8 mouse cellular contexts compared by ENCODE assay signal in the genomic region with DNA sequence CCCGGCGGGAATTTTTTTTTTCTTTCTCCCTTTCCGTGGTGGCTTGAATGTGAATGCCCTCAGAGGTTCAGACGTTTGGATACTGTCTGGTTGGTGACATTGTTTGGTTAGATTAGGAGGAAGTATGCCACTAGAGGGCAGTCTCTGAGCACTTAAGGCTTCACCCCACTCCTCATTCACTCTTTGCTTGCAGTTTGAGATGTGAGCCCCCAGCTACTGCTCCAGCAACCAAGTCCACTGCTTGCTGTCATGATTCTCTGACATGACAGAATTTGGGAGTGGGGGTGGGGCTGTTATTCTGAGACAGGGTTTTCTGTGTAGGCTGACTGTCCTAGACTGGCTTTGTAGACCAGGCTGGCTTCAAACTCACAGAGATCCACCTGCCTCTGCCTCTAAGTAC. TPM values are rescaled to one million over a fixed set of nuclear protein-coding genes. Genes with fewer than 3 reads are reported as not detected.
DNase-seq lines count a peak whose midpoint lies in the region; ATAC-seq and TF ChIP-seq lines count a peak whose summit lies in the region.

No protein-coding gene starts in this region.

- TF ChIP-seq CTCF in Patski (IDR thresholded peaks at IDR 0.05) = peak; percentile 73

- CTCF ChIA-PET in Patski (lab: Charles Lee) = interaction anchor here (0.9 to 1.3 kb wide), 2 partner anchors 17 to 62 kb away, joined by 3 to 4 read pairs; a partner anchor contains a TSS

- POLR2A ChIA-PET in Patski (lab: Charles Lee) = no interaction called here

- in situ Hi-C loops in Patski (cut with MboI; ENCODE audit: low pct_unique_long_range_greater_than_20kb) = loop anchor here (5.0 kb wide), 1 partner anchor 36 kb away; no protein-coding TSS in a partner anchor

- peak; percentile 39 for DNase-seq in adrenal gland, postnatal 14 days
- no peak for DNase-seq in adrenal gland, adult 2 months
- peak; percentile 76 for DNase-seq in layer of hippocampus, adult 11-12 months (ENCODE audit: low spot score)
- no peak for DNase-seq in layer of hippocampus, postnatal 36 days
- DNase-seq in Patski (ENCODE audit: low read depth, low spot score) = no peak
- peak; percentile 61 for DNase-seq in naive thymus-derived CD4-positive, alpha-beta T cell, adult 2 months (ENCODE audit: low read depth)
- no peak for DNase-seq in cerebellum, adult 8-10 months

- ATAC-seq in Patski = no peak
- peak; percentile 69 for ATAC-seq in inflammation-experienced regulatory T-cells, adult 6 months

- no peaks in the 10 kb centered on the region for H3K27me3 ChIP-seq in Patski

RNA-seq across cellular contexts. Expression of a gene that starts 12.9 kb away (rescaled TPM):
- total RNA-seq in adrenal gland, postnatal 14 days (2021) = 43.4 and 44.0 TPM in 2 replicates
- total RNA-seq in adrenal gland, adult 2 months (2021) = 10 to 100 TPM; 44.4 TPM
- polyA plus RNA-seq in adrenal gland, adult 2 months (2012; rRNA removed) = 119 and 120 TPM in 2 replicates
- 10 to 100 TPM; 27.4 to 30.0 TPM for total RNA-seq in layer of hippocampus, postnatal 36 days (2021)
- polyA plus RNA-seq in Patski (2021) = 57.2 TPM
- polyA plus RNA-seq in inflammation-experienced regulatory T-cells, adult 6 months (2017; shearing (Covaris generic)) = 10 to 100 TPM in 1 of 3 experiments, 1 to 10 TPM in 2; 7.2 to 11.6 (median 8.3) TPM

RNA-seq across cellular contexts. Expression of a gene that starts 17.0 kb away (rescaled TPM):
- total RNA-seq in adrenal gland, postnatal 14 days (2021) = 43.7 and 44.2 TPM in 2 replicates
- 10 to 100 TPM; 36.4 to 44.0 TPM for total RNA-seq in adrenal gland, adult 2 months (2021)
- 36.1 and 46.5 TPM in 2 replicates for polyA plus RNA-seq in adrenal gland, adult 2 months (2012; rRNA removed)
- 10 to 100 TPM; 21.3 to 25.1 TPM for total RNA-seq in layer of hippocampus, postnatal 36 days (2021)
- polyA plus RNA-seq in Patski (2021) = 39.3 TPM
- 1 to 10 TPM; 1.3 to 4.5 (median 3.1) TPM for polyA plus RNA-seq in inflammation-experienced regulatory T-cells, adult 6 months (2017; shearing (Covaris generic))

RNA-seq across cellular contexts. Expression of a gene that starts 32.0 kb away (rescaled TPM):
- not detected in 2 replicates for total RNA-seq in adrenal gland, postnatal 14 days (2021)
- total RNA-seq in adrenal gland, adult 2 months (2021) = 1 to 10 TPM in 1 of 2 experiments, not detected in 1; 9.8 TPM
- polyA plus RNA-seq in adrenal gland, adult 2 months (2012; rRNA removed) = not detected in 2 replicates
- total RNA-seq in layer of hippocampus, postnatal 36 days (2021) = not detected
- polyA plus RNA-seq in Patski (2021) = 0.60 TPM
- not detected for polyA plus RNA-seq in inflammation-experienced regulatory T-cells, adult 6 months (2017; shearing (Covaris generic))

RNA-seq across cellular contexts. Expression of a gene that starts 46.9 kb away (rescaled TPM):
- not detected in 2 replicates for total RNA-seq in adrenal gland, postnatal 14 days (2021)
- not detected for total RNA-seq in adrenal gland, adult 2 months (2021)
- not detected in 2 replicates for polyA plus RNA-seq in adrenal gland, adult 2 months (2012; rRNA removed)
- total RNA-seq in layer of hippocampus, postnatal 36 days (2021) = not detected
- polyA plus RNA-seq in Patski (2021) = 0.31 TPM
- not detected for polyA plus RNA-seq in inflammation-experienced regulatory T-cells, adult 6 months (2017; shearing (Covaris generic))

RNA-seq across cellular contexts. Expression of a gene that starts 49.1 kb away (rescaled TPM):
- total RNA-seq in adrenal gland, postnatal 14 days (2021) = 191 and 207 TPM in 2 replicates
- 100 to 1,000 TPM; 164 to 221 TPM for total RNA-seq in adrenal gland, adult 2 months (2021)
- polyA plus RNA-seq in adrenal gland, adult 2 months (2012; rRNA removed) = 77.6 and 98.7 TPM in 2 replicates
- 100 to 1,000 TPM; 174 to 194 TPM for total RNA-seq in layer of hippocampus, postnatal 36 days (2021)
- polyA plus RNA-seq in Patski (2021) = 52.4 TPM
- 10 to 100 TPM; 20.5 to 25.5 (median 21.2) TPM for polyA plus RNA-seq in inflammation-experienced regulatory T-cells, adult 6 months (2017; shearing (Covaris generic))

Comparison
In these comparisons a context has a peak if more than half of its experiments do, and no peak if none do; other contexts are left out.
1. DNase-seq: peak in adrenal gland, postnatal 14 days (single experiment), layer of hippocampus, adult 11-12 months (single experiment) and naive thymus-derived CD4-positive, alpha-beta T cell, adult 2 months (single experiment); none in adrenal gland, adult 2 months (single experiment), layer of hippocampus, postnatal 36 days (0 of 2), Patski (single experiment) and cerebellum, adult 8-10 months (single experiment).